Mouse (Mus musculus): ENCODE measurements at regions not wholly inside any gene's neighbourhood (a gene's known extent, or its start where the extent isn't known, plus 50 kb on each side); places are given as distances from the start of the nearest gene placed in this dataset.

DNA sequence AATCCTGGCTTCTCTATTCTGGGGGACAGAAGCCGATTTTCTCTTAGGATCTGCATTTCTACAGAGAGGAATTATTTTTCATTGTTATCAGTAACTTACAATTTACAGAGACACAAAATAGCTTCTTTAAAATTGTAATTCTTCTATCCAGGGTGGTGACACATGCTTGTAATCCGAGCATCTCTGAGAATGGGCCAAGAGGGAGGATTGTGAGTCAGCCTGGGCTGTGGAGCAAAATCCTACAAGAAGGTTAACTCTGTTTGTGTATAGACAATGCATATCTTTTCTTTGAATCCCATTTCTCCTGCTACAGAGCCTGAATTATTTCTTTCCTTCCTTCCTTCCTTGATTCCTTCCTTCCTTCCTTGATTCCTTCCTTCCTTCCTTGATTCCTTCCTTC lies 80.0 kb upstream of the Gm6793 start:
- Histone ChIP-seq H3K27ac (ENCODE audit: control insufficient read depth, low read depth, low read length) (no peak overlapping the region), H3K36me3 (ENCODE audit: control insufficient read depth in 1 of 2, insufficient read depth in 2 of 2, low read length in 2 of 2) (no peaks in the 10 kb centered on the region), H3K9ac (ENCODE audit: control insufficient read depth, low read depth, low read length, poor library complexity, severe bottlenecking) (no peak overlapping the region), H3K9me3 (replicated peaks; ENCODE audit: insufficient read depth, low read length) (no peaks in the 10 kb centered on the region), H3K4me3 (ENCODE audit: control insufficient read depth in 1 of 2, insufficient read depth in 1 of 2, low read depth in 2 of 2, low read length in 2 of 2) (no peak overlapping the region), H3K79me2 (ENCODE audit: control insufficient read depth, insufficient read depth, low read length, poor library complexity) (no peaks in the 10 kb centered on the region), H3K27me3 (ENCODE audit: control insufficient read depth in 1 of 2, insufficient read depth in 2 of 2, low read length in 2 of 2) (no peaks in the 10 kb centered on the region), H3K4me1 (ENCODE audit: control insufficient read depth in 1 of 2, insufficient read depth in 2 of 2, low read length in 2 of 2) (no peaks in the 10 kb centered on the region)
- TF ChIP-seq EP300 (IDR thresholded peaks at IDR 0.05; ENCODE audit: low read depth in 1 of 2, low read length in 2 of 2), result no peak
- TF ChIP-seq MXI1 (IDR thresholded peaks at IDR 0.05; ENCODE audit: low read depth, low read length), result no peak
- TF ChIP-seq HCFC1 (IDR thresholded peaks at IDR 0.05; ENCODE audit: low read depth, low read length), result no peak
- TF ChIP-seq ZKSCAN1 (IDR thresholded peaks at IDR 0.05; ENCODE audit: low read depth, low read length), result no peak
- no peak for TF ChIP-seq POLR2AphosphoS2 (IDR thresholded peaks at IDR 0.05; ENCODE audit: low read length)
- no peak for TF ChIP-seq SIN3A (IDR thresholded peaks at IDR 0.05; ENCODE audit: low read length)
- TF ChIP-seq NRF1 (IDR thresholded peaks at IDR 0.05; ENCODE audit: insufficient read depth, low read depth, low read length, poor library complexity, severe bottlenecking), result no peak
- DNase-seq (ENCODE audit: low read depth, low spot score), result no peak

- H3K9ac ChIP-seq (ENCODE audit: control insufficient read depth, low read depth, low read length, poor library complexity, severe bottlenecking), result no peak overlapping the region
- no peaks in the 10 kb centered on the region for H3K4me1 ChIP-seq (ENCODE audit: control insufficient read depth in 1 of 2, insufficient read depth in 2 of 2, low read length in 2 of 2)
- H3K79me2 ChIP-seq (ENCODE audit: control insufficient read depth, insufficient read depth, low read length, poor library complexity), result no peaks in the 10 kb centered on the region
- H3K4me3 ChIP-seq (ENCODE audit: control insufficient read depth in 1 of 2, insufficient read depth in 1 of 2, low read depth in 2 of 2, low read length in 2 of 2), result no peak overlapping the region
- TF ChIP-seq MAFK (IDR thresholded peaks at IDR 0.05; ENCODE audit: borderline replicate concordance, low read depth, low read length) (no peak), JUND (IDR thresholded peaks at IDR 0.05; ENCODE audit: low read depth, low read length) (no peak), GABPA (IDR thresholded peaks at IDR 0.05; ENCODE audit: low read depth, low read length) (no peak), RAD21 (IDR thresholded peaks at IDR 0.05; ENCODE audit: low read depth, low read length) (no peak), ETS1 (IDR thresholded peaks at IDR 0.05; ENCODE audit: low read depth, low read length) (no peak), ZKSCAN1 (IDR thresholded peaks at IDR 0.05; ENCODE audit: low read depth, low read length) (no peak), E2F4 (IDR thresholded peaks at IDR 0.05; ENCODE audit: borderline replicate concordance, low read depth, low read length) (no peak), RCOR1 (IDR thresholded peaks at IDR 0.05; ENCODE audit: low read depth, low read length) (no peak), POLR2AphosphoS5 (IDR thresholded peaks at IDR 0.05; ENCODE audit: borderline replicate concordance, low read depth, low read length) (no peak)
- H3K9me3 ChIP-seq (replicated peaks; ENCODE audit: insufficient read depth, low read length), result no peaks in the 10 kb centered on the region
- no peaks in the 10 kb centered on the region for H3K36me3 ChIP-seq (ENCODE audit: control insufficient read depth in 1 of 2, insufficient read depth in 2 of 2, low read length in 2 of 2)
- H3K27ac ChIP-seq (ENCODE audit: control insufficient read depth, low read depth, low read length), result no peak overlapping the region
- DNase-seq (ENCODE audit: low read depth, low spot score), result no peak
- no peaks in the 10 kb centered on the region for H3K27me3 ChIP-seq (ENCODE audit: control insufficient read depth in 1 of 2, insufficient read depth in 2 of 2, low read length in 2 of 2)
Measured at GRCm38 (mm10) chr8:112093554-112093953, 78.7 kb upstream of the Gm6793 start.

DNA sequence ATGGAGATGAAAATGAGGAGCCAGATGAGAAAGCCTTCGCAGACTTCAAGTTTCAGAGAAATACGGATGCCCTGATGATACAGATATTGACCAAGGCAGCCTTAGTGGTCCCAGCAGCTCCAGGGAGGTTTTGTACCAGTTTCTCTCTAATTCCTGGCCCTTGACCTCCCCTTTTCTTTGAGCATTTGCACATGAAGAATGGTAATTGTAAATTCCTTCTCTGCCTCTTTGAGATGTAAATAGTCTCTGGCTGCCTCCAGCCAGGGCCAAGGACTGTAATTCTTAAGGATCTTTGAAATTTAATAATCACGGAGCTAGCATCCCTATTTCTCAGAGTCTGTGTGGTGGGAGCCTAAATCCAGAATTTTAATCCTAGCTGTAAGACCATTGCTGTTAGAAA lies 78.0 kb upstream of the Gm6793 start:
- DNase-seq (ENCODE audit: low read depth, low spot score), result no peak
- H3K79me2 ChIP-seq (ENCODE audit: control insufficient read depth, insufficient read depth, low read length, poor library complexity), result no peaks in the 10 kb centered on the region
- TF ChIP-seq ZMIZ1 (IDR thresholded peaks at IDR 0.05; ENCODE audit: low read depth, low read length) (no peak), CTCF (IDR thresholded peaks at IDR 0.05 in 2 of 3, conservative IDR thresholded peaks at IDR 0.05 in 1 of 3; ENCODE audit: control insufficient read depth in 1 of 3, insufficient read depth in 1 of 3, low read depth in 2 of 3, low read length in 3 of 3, poor library complexity in 1 of 3, severe bottlenecking in 1 of 3) (no peak), ZC3H11A (IDR thresholded peaks at IDR 0.05; ENCODE audit: low read depth, low read length) (no peak), TBP (IDR thresholded peaks at IDR 0.05; ENCODE audit: low read depth, low read length) (no peak), SMC3 (IDR thresholded peaks at IDR 0.05; ENCODE audit: low read depth, low read length) (no peak), HCFC1 (IDR thresholded peaks at IDR 0.05; ENCODE audit: low read depth, low read length) (no peak), ETS1 (IDR thresholded peaks at IDR 0.05; ENCODE audit: low read depth, low read length) (no peak), E2F4 (IDR thresholded peaks at IDR 0.05; ENCODE audit: borderline replicate concordance, low read depth, low read length) (no peak), BHLHE40 (IDR thresholded peaks at IDR 0.05; ENCODE audit: borderline replicate concordance, low read depth, low read length) (no peak), ELF1 (IDR thresholded peaks at IDR 0.05; ENCODE audit: low read depth, low read length) (no peak), UBTF (IDR thresholded peaks at IDR 0.05; ENCODE audit: borderline replicate concordance, insufficient read depth, low read depth, low read length) (no peak), MAFK (IDR thresholded peaks at IDR 0.05; ENCODE audit: borderline replicate concordance, low read depth, low read length) (no peak), RCOR1 (IDR thresholded peaks at IDR 0.05; ENCODE audit: low read depth, low read length) (no peak), RAD21 (IDR thresholded peaks at IDR 0.05; ENCODE audit: low read depth, low read length) (no peak), MYB (IDR thresholded peaks at IDR 0.05; ENCODE audit: low read depth, low read length) (no peak), MEF2A (IDR thresholded peaks at IDR 0.05; ENCODE audit: extremely low read depth, insufficient replicate concordance, low read depth, low read length, poor library complexity, severe bottlenecking) (no peak), GABPA (IDR thresholded peaks at IDR 0.05; ENCODE audit: low read depth, low read length) (no peak)
- H3K36me3 ChIP-seq (ENCODE audit: control insufficient read depth in 1 of 2, insufficient read depth in 2 of 2, low read length in 2 of 2), result no peaks in the 10 kb centered on the region
- H3K4me1 ChIP-seq (ENCODE audit: control insufficient read depth in 1 of 2, insufficient read depth in 2 of 2, low read length in 2 of 2), result no peaks in the 10 kb centered on the region
- no peak overlapping the region for H3K9ac ChIP-seq (ENCODE audit: control insufficient read depth, low read depth, low read length, poor library complexity, severe bottlenecking)
- no peaks in the 10 kb centered on the region for H3K27me3 ChIP-seq (ENCODE audit: control insufficient read depth in 1 of 2, insufficient read depth in 2 of 2, low read length in 2 of 2)
- H3K4me3 ChIP-seq (ENCODE audit: control insufficient read depth in 1 of 2, insufficient read depth in 1 of 2, low read depth in 2 of 2, low read length in 2 of 2), result no peak overlapping the region
- no peak overlapping the region for H3K27ac ChIP-seq (ENCODE audit: control insufficient read depth, low read depth, low read length)
- no peaks in the 10 kb centered on the region for H3K9me3 ChIP-seq (replicated peaks; ENCODE audit: insufficient read depth, low read length)
